Mouse (Mus musculus) ES-E14 (cell line): ENCODE measurements at regions not wholly inside any gene's neighbourhood (a gene's known extent, or its start where the extent isn't known, plus 50 kb on each side); places are given as distances from the start of the nearest gene placed in this dataset.

Experiments
- DNase-seq: peaks from one replicate; pipeline ENCODE4 v3.0.0-alpha.2; 2013; ENCODE audit warnings: low read depth, low spot score
- H3K27ac ChIP-seq: 2 replicates; pipeline ENCODE4 v1.5.1; 2012; ENCODE audit warnings: low read depth, mild to moderate bottlenecking, low read length, moderate library complexity, mixed read lengths; ENCODE audit not compliant: poor library complexity, insufficient read depth, severe bottlenecking
- H3K36me3 ChIP-seq: 2 replicates; pipeline ENCODE4 v1.6.1; 2012; ENCODE audit warnings: mild to moderate bottlenecking, low read length, moderate library complexity, mixed read lengths; ENCODE audit not compliant: control insufficient read depth, poor library complexity, insufficient read depth, severe bottlenecking
- H3K4me1 ChIP-seq, 2 experiments: fragments of 150-350 bp in 1 of 2; sonication (generic) in 1 of 2; 2 replicates each; pipeline ENCODE4 v1.6.1; 2012; ENCODE audit warnings: low read length in 2 of 2, mild to moderate bottlenecking in 1 of 2, mixed read lengths in 1 of 2; ENCODE audit not compliant: control insufficient read depth in 2 of 2, insufficient read depth in 2 of 2, poor library complexity in 1 of 2
- H3K4me3 ChIP-seq, 2 experiments: fragments of 150-350 bp in 1 of 2; sonication (generic) in 1 of 2; 2 replicates each; pipeline ENCODE4 v1.5.1; 2012; ENCODE audit warnings: low read length in 2 of 2, low read depth in 1 of 2, mild to moderate bottlenecking in 1 of 2, mixed read lengths in 1 of 2; ENCODE audit not compliant: insufficient read depth in 1 of 2, poor library complexity in 1 of 2, severe bottlenecking in 1 of 2
- H3K9ac ChIP-seq: 2 replicates; pipeline ENCODE4 v1.6.1; 2012; ENCODE audit warnings: low read depth, mild to moderate bottlenecking, low read length, mixed read lengths; ENCODE audit not compliant: poor library complexity, insufficient read depth, severe bottlenecking
- H3K9me3 ChIP-seq: fragments of 150-350 bp; sonication (generic); 2 replicates; pipeline ENCODE4 v1.6.1; 2012; ENCODE audit warnings: low read depth, mild to moderate bottlenecking, low read length; ENCODE audit not compliant: control insufficient read depth, insufficient read depth
- CHD2 ChIP-seq: IDR thresholded peaks from 2 replicates; pipeline ENCODE4 v1.6.1; 2014; ENCODE audit warnings: mild to moderate bottlenecking, low read depth, low read length, inconsistent platforms
- HCFC1 ChIP-seq: IDR thresholded peaks from 2 replicates; pipeline ENCODE4 v1.6.1; 2012; ENCODE audit warnings: low read length, inconsistent platforms, borderline replicate concordance; ENCODE audit not compliant: insufficient read depth
- MAFK ChIP-seq: IDR thresholded peaks from 2 replicates; pipeline ENCODE4 v1.6.1; 2014; ENCODE audit warnings: mild to moderate bottlenecking, low read depth, low read length, inconsistent platforms; ENCODE audit not compliant: insufficient read depth
- ZC3H11A ChIP-seq: IDR thresholded peaks from 2 replicates; pipeline ENCODE4 v1.6.1; 2012; ENCODE audit warnings: low read depth, mild to moderate bottlenecking, inconsistent platforms, low read length, borderline replicate concordance
- ZNF384 ChIP-seq: IDR thresholded peaks from 2 replicates; pipeline ENCODE4 v1.6.1; 2012; ENCODE audit warnings: low read depth, low read length, inconsistent platforms
- in situ Hi-C, 2 experiments: fragments of 600-800 bp; cut with MboI; formaldehyde crosslinking; loops; one replicate each; pipeline ENCODE4 v1.15.1; 2025; ENCODE audit warnings: low sequenced_read_pairs in 2 of 2, inconsistent platforms in 1 of 2; ENCODE audit not compliant: unreplicated experiment in 2 of 2

- DNase-seq = no peak
- TF ChIP-seq MAFK = no peak
- no peak for TF ChIP-seq ZNF384
- TF ChIP-seq ZC3H11A = no peak
- TF ChIP-seq CHD2 = no peak
- no peak for TF ChIP-seq HCFC1
- H3K9me3 ChIP-seq = no peaks in the 10 kb centered on the region
- no peak overlapping the region for H3K9ac ChIP-seq
- H3K27ac ChIP-seq = no peak overlapping the region
- no peaks in the 10 kb centered on the region for H3K36me3 ChIP-seq
- no peak overlapping the region for H3K4me3 ChIP-seq
- peaks cover 0 to 12% of the 10 kb centered on the region in 2 experiments; a peak in 2 of 4 replicates for H3K4me1 ChIP-seq
- in situ Hi-C loops = no loop called here
Measured at GRCm38 (mm10) chr16:29840412-29840811, 223.8 kb upstream of the Hes1 start.

GRCm38 (mm10) chr16:29841132-29841531 lies 223.1 kb upstream of the Hes1 start:
- no peak overlapping the region for H3K9ac ChIP-seq
- in situ Hi-C loops = no loop called here
- H3K4me3 ChIP-seq = no peak overlapping the region
- no peaks in the 10 kb centered on the region for H3K36me3 ChIP-seq
- H3K9me3 ChIP-seq = no peaks in the 10 kb centered on the region
- peaks cover 0 to 13% of the 10 kb centered on the region in 2 experiments; a peak in 2 of 4 replicates for H3K4me1 ChIP-seq
- no peak overlapping the region for H3K27ac ChIP-seq
- TF ChIP-seq CHD2 (no peak), ZNF384 (no peak), ZC3H11A (no peak), MAFK (no peak), HCFC1 (no peak)
- no peak for DNase-seq

- DNase-seq = no peak
- peaks cover 0 to 13% of the 10 kb centered on the region in 2 experiments; a peak in 2 of 4 replicates for H3K4me1 ChIP-seq
Measured at GRCm38 (mm10) chr16:29842071-29842470, 222.1 kb upstream of the Hes1 start.

GRCm38 (mm10) chr16:29843490-29843889 lies 220.7 kb upstream of the Hes1 start:
- Histone ChIP-seq H3K36me3 (no peaks in the 10 kb centered on the region), H3K9me3 (no peaks in the 10 kb centered on the region), H3K4me3 (no peak overlapping the region), H3K4me1 (peaks cover 0 to 13% of the 10 kb centered on the region in 2 experiments; a peak in 2 of 4 replicates), H3K9ac (no peak overlapping the region), H3K27ac (no peak overlapping the region)
- in situ Hi-C loops = no loop called here
- TF ChIP-seq ZC3H11A = no peak
- DNase-seq = no peak

More at GRCm38 (mm10) chr16:29842071-29842470, 222.1 kb upstream of the Hes1 start:
- no peak overlapping the region for H3K27ac ChIP-seq
- H3K36me3 ChIP-seq = no peaks in the 10 kb centered on the region
- TF ChIP-seq HCFC1 (no peak), MAFK (no peak), ZC3H11A (no peak), CHD2 (no peak), ZNF384 (no peak)
- in situ Hi-C loops = no loop called here
- no peaks in the 10 kb centered on the region for H3K9me3 ChIP-seq
- H3K9ac ChIP-seq = no peak overlapping the region
- no peak overlapping the region for H3K4me3 ChIP-seq
